Mouse (Mus musculus) adrenal gland, adult 18-20 months (tissue): Measurements from ENCODE around the gene Stk4. TPM values are rescaled to one million over a fixed set of nuclear protein-coding genes. Genes with fewer than 3 reads are reported as not detected.
"Not testable (repeated sequence)": the region's sequence is repeated elsewhere in the genome, so short reads cannot be mapped to it uniquely, and the experiment has no call there.

Source experiments
- DNase-seq, 2 experiments: peaks; one replicate each; pipeline ENCODE4 v3.0.0; 2021 to 2022; ENCODE audit warnings: low spot score in 2 of 2
- long read RNA-seq, 2 experiments: library from polyadenylated mRNA; stranded (forward); transcript quantifications; one replicate each; pipeline ENCODE4 v2.0.0; 2021
- total RNA-seq, 2 experiments: library from RNA; stranded (reverse); gene quantifications; 1 replicate in 1 of 2; 2 replicates in 1 of 2; pipeline ENCODE4 v1.2.3; 2021

The Stk4 gene
- total RNA-seq: 10 to 100 TPM; 24.4 to 27.2 TPM
- long read RNA-seq, experiment 1, full-length matches to known transcripts: 3 of 6 reads
- long read RNA-seq, experiment 1, partial matches to known transcripts: 3 of 6 reads
- long read RNA-seq, experiment 1, other reads (novel, unspliced or antisense): 0 of 6 reads
- long read RNA-seq, experiment 2, full-length matches to known transcripts: 4 of 11 reads
- long read RNA-seq, experiment 2, partial matches to known transcripts: 1 of 11 reads
- long read RNA-seq, experiment 2, other reads (novel, unspliced or antisense): 6 of 11 reads

GRCm38 (mm10) chr2:164070142-164070764, at the start of gene Stk4:
Gene Stk4, plus strand, starts transcription at chr2:164070322.
- no peak for DNase-seq

- DNase-seq: no peak
Measured at GRCm38 (mm10) chr2:164022104-164022503, 48.0 kb upstream of the Stk4 start.

- DNase-seq: no peak
Measured at GRCm38 (mm10) chr2:164025150-164025549, 45.0 kb upstream of the Stk4 start, which contains the start of gene Pabpc1l. Gene Pabpc1l, plus strand, starts transcription at chr2:164025450.

GRCm38 (mm10) chr2:164031147-164031546, 39.0 kb upstream of the Stk4 start:
- DNase-seq: no peak

GRCm38 (mm10) chr2:164032973-164033372, 37.1 kb upstream of the Stk4 start:
- DNase-seq: no peak

GRCm38 (mm10) chr2:164036520-164037019, 33.6 kb upstream of the Stk4 start:
- DNase-seq: no peak

GRCm38 (mm10) chr2:164038407-164039028, 31.6 kb upstream of the Stk4 start:
- DNase-seq: no peak

GRCm38 (mm10) chr2:164040949-164041348, 29.2 kb upstream of the Stk4 start:
- DNase-seq: no peak

- DNase-seq: no peak
Measured at GRCm38 (mm10) chr2:164041523-164041922, 28.6 kb upstream of the Stk4 start.

GRCm38 (mm10) chr2:164047197-164047690, 22.9 kb upstream of the Stk4 start:
- DNase-seq: no peak

GRCm38 (mm10) chr2:164053767-164054166, 16.4 kb upstream of the Stk4 start:
- DNase-seq: peak in 1 of 2 experiments; percentile 45

- DNase-seq: no peak
Measured at GRCm38 (mm10) chr2:164054671-164055070, 15.5 kb upstream of the Stk4 start.

GRCm38 (mm10) chr2:164059634-164060235, 10.4 kb upstream of the Stk4 start:
- DNase-seq: no peak

GRCm38 (mm10) chr2:164070765-164071436, 779 bp downstream of the Stk4 start, which contains the start of gene Tomm34:
Gene Tomm34, minus strand, starts transcription at chr2:164071169.
- peak; percentile 96 to 97 for DNase-seq

- not testable (repeated sequence) for DNase-seq
Measured at GRCm38 (mm10) chr2:164071437-164071820, 1.3 kb downstream of the Stk4 start.

GRCm38 (mm10) chr2:164072109-164072508, 2.0 kb downstream of the Stk4 start:
- DNase-seq: no peak

GRCm38 (mm10) chr2:164073120-164073519, 3.0 kb downstream of the Stk4 start:
- no peak for DNase-seq

- DNase-seq: peak; percentile 97
Measured at GRCm38 (mm10) chr2:164073918-164074578, 3.9 kb downstream of the Stk4 start.

GRCm38 (mm10) chr2:164075088-164075487, 5.0 kb downstream of the Stk4 start:
- no peak for DNase-seq

- no peak for DNase-seq
Measured at GRCm38 (mm10) chr2:164076874-164077425, 6.8 kb downstream of the Stk4 start.
